Mouse (Mus musculus): ENCODE measurements around the gene Zbtb12.
"Not testable (repeated sequence)": the region's sequence is repeated elsewhere in the genome, so short reads cannot be mapped to it uniquely, and the experiment has no call there.

The Zbtb12 gene

GRCm38 (mm10) chr17:34900826-34901225 is 21.5 kb downstream of the Zbtb12 start:
- in situ Hi-C loops (cut with MboI; ENCODE audit: low sequenced_read_pairs): not testable (repeated sequence)

GRCm38 (mm10) chr17:34901948-34902347 is 22.7 kb downstream of the Zbtb12 start:
- in situ Hi-C loops (cut with MboI; ENCODE audit: low sequenced_read_pairs): not testable (repeated sequence)

GRCm38 (mm10) chr17:34902895-34903294 is 23.6 kb downstream of the Zbtb12 start:
- in situ Hi-C loops (cut with MboI; ENCODE audit: low sequenced_read_pairs): no loop called here

GRCm38 (mm10) chr17:34910982-34911381 is 31.7 kb downstream of the Zbtb12 start:
- in situ Hi-C loops (cut with MboI; ENCODE audit: low sequenced_read_pairs): no loop called here

GRCm38 (mm10) chr17:34911945-34912351 is 32.7 kb downstream of the Zbtb12 start:
- in situ Hi-C loops (cut with MboI; ENCODE audit: low sequenced_read_pairs): no loop called here

GRCm38 (mm10) chr17:34913930-34914665 is 34.8 kb downstream of the Zbtb12 start, which contains the start of gene Slc44a4:
Gene Slc44a4 (plus strand): TSS chr17:34914466.
- in situ Hi-C loops (cut with MboI; ENCODE audit: low sequenced_read_pairs): no loop called here

- in situ Hi-C loops (cut with MboI; ENCODE audit: low sequenced_read_pairs): no loop called here
Measured at GRCm38 (mm10) chr17:34915410-34915831, 36.1 kb downstream of the Zbtb12 start.

GRCm38 (mm10) chr17:34916316-34916715 is 37.0 kb downstream of the Zbtb12 start:
- in situ Hi-C loops (cut with MboI; ENCODE audit: low sequenced_read_pairs): no loop called here

GRCm38 (mm10) chr17:34917188-34917587 is 37.9 kb downstream of the Zbtb12 start:
- in situ Hi-C loops (cut with MboI; ENCODE audit: low sequenced_read_pairs): no loop called here

- in situ Hi-C loops (cut with MboI; ENCODE audit: low sequenced_read_pairs): no loop called here
Measured at GRCm38 (mm10) chr17:34922939-34923338, 43.7 kb downstream of the Zbtb12 start.

- in situ Hi-C loops (cut with MboI; ENCODE audit: low sequenced_read_pairs): no loop called here
Measured at GRCm38 (mm10) chr17:34924258-34924657, 45.0 kb downstream of the Zbtb12 start.

- in situ Hi-C loops (cut with MboI; ENCODE audit: low sequenced_read_pairs): no loop called here
Measured at GRCm38 (mm10) chr17:34927306-34928019, 48.2 kb downstream of the Zbtb12 start.

GRCm38 (mm10) chr17:34928841-34929240 is 49.6 kb downstream of the Zbtb12 start:
- in situ Hi-C loops (cut with MboI; ENCODE audit: low sequenced_read_pairs): no loop called here

- in situ Hi-C loops (cut with MboI; ENCODE audit: low sequenced_read_pairs): no loop called here
Measured at GRCm38 (mm10) chr17:34931061-34931734, 51.9 kb downstream of the Zbtb12 start, which contains the start of gene Neu1. Gene Neu1 (plus strand): TSS chr17:34931253.

GRCm38 (mm10) chr17:34931735-34932098 is 52.4 kb downstream of the Zbtb12 start:
- in situ Hi-C loops (cut with MboI; ENCODE audit: low sequenced_read_pairs): no loop called here

- in situ Hi-C loops (cut with MboI; ENCODE audit: low sequenced_read_pairs): no loop called here
Measured at GRCm38 (mm10) chr17:34932287-34932686, 53.0 kb downstream of the Zbtb12 start.

- in situ Hi-C loops (cut with MboI; ENCODE audit: low sequenced_read_pairs): no loop called here
Measured at GRCm38 (mm10) chr17:34934031-34934430, 54.7 kb downstream of the Zbtb12 start.

GRCm38 (mm10) chr17:34934830-34935229 is 55.5 kb downstream of the Zbtb12 start:
- in situ Hi-C loops (cut with MboI; ENCODE audit: low sequenced_read_pairs): no loop called here

GRCm38 (mm10) chr17:34937960-34938505 is 58.8 kb downstream of the Zbtb12 start:
- in situ Hi-C loops (cut with MboI; ENCODE audit: low sequenced_read_pairs): no loop called here

GRCm38 (mm10) chr17:34941344-34942041 is 62.2 kb downstream of the Zbtb12 start:
- in situ Hi-C loops (cut with MboI; ENCODE audit: low sequenced_read_pairs): no loop called here
